Mouse (Mus musculus) left cerebral cortex, adult 2 months (tissue): Measurements from ENCODE around the gene Ano6. TPM values are rescaled to one million over a fixed set of nuclear protein-coding genes. Genes with fewer than 3 reads are reported as not detected.

Source experiments
- DNase-seq, 2 experiments: peaks; one replicate each; pipeline ENCODE4 v3.0.0; 2021 to 2022; ENCODE audit warnings: low spot score in 2 of 2, mixed read lengths in 1 of 2; ENCODE audit errors: extremely low spot score in 1 of 2
- H3K27ac ChIP-seq: fragments of 200-600 bp; 2 replicates; pipeline ENCODE4 v1.8.1; 2022
- H3K4me3 ChIP-seq: fragments of 200-600 bp; 2 replicates; pipeline ENCODE4 v1.8.1; 2022
- CTCF ChIP-seq: fragments of 200-600 bp; IDR thresholded peaks from 2 replicates; pipeline ENCODE4 v1.8.1; 2022; ENCODE audit warnings: antibody characterized with exemption, mild to moderate bottlenecking, moderate library complexity
- intact Hi-C: fragments of 180-260 bp; cut with DNase I; formaldehyde crosslinking; loops from one replicate; pipeline ENCODE4 v1.15.1; 2025
- total RNA-seq, 2 experiments: library from RNA; stranded (reverse); gene quantifications; 2 replicates each; pipeline ENCODE4 v1.2.3; 2021

Gene Ano6
- total RNA-seq, 2 experiments from 2014 or later, result 22.6 to 24.7 TPM

DNA sequence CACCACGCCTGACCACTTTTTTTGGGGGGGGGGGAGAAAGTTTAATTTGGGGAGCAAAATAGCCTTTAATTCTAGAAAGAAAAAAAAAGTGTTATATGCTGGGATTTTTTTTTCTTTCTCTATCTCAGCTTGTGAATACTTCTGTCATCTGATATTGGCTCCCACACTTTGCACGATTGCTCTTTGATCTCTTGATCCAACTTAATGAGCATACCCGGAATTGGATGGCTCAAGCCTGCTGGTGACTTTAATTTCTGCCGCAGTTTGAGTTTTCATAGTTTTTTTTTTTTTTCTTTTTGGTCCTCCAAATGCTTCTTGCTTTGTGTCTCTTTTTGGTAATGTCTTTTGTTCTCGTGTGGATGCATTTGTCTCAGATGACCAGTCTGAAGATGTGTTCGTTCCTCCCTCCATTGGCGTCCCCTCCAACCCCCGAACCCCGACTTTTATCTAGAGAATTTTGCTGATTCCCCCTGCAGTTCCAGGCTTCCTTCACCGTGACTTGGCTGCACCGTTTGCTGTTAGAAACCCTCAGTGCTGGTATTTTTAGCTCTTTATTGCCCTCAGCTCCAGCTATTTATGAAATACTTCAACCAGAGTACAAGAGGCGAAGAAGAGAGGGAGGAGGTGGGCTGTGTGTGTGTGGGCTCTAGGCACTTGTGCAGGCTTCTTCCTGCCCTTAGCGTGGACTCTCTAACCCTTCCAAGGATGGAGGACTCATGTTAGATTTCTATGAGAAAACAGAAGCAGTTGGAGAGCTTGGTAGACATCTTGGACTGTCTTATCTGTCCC, 46.2 kb downstream of the Ano6 start:
- Histone ChIP-seq H3K27ac (peak overlapping the region; percentile 11; the same call in 1 of the 2 replicates), H3K4me3 (no peak overlapping the region)
- no peak for DNase-seq
- TF ChIP-seq CTCF, result no peak; the same call in 1 of the 2 replicates
- intact Hi-C loops, result no loop called here

DNA sequence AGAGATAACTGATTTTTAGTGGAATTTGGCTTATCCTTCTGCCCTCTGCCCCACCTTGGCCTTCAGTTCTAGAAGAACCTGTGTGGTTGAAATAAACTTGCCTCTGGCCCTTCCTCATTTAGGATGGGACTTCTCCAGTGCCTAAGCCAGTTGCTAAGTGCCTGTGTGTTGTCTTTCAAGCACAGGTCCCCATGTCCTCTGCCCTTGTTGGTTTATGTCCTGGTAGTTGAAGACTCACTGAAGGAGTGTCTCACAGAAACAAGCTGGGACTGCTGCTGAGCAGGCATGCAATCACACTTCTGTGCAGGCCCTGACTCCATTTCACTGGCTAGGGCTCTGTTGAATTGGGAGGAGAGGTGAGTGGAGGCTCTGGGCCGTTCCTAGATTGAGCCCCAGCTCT, 46.9 kb downstream of the Ano6 start:
- H3K27ac ChIP-seq, result no peak overlapping the region
- intact Hi-C loops, result no loop called here
- no peak overlapping the region for H3K4me3 ChIP-seq
- TF ChIP-seq CTCF, result no peak
- DNase-seq, result no peak

DNA sequence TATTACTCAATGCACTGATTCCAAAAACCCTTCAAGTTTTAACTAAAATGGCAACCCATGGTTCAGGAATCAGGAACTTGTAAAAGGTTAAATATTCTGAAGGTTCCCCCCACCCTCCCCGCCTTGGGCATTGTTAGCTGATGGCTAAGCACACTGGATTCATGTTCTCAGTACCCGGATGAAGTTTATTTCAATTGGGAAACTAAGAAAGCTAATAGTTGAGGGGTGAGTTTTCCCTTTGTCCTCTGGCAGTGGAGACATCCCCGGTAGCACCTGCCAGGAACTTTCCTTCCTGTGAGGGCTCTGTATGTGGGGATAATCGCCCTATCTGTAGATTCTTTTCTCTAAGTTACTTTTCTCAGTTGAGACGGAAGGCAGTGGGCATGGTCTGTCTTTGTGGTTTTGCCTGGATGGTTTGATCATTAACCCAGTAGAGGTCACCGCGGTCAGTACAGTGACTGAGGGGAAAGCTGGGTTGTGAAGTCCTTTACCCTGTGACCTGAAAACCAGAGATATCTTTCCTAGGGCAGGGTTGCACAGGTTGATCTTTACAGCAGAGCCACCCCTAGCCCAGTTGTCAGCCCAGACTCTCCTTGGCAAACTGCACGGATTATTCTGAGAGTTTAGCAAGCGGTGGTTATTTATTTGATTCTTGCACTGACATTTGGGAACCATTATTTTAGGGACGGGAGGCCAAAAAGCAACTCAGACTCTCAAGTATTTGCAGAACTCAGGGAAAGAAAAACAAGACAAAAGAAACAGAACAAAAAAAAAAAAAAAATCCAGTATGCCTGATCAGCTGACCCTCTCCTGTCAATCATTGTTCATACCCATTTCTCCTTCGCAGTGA, 47.8 kb downstream of the Ano6 start:
- intact Hi-C loops, result no loop called here
- DNase-seq, result no peak
- no peak overlapping the region for H3K27ac ChIP-seq
- no peak for TF ChIP-seq CTCF
- no peak overlapping the region for H3K4me3 ChIP-seq

DNA sequence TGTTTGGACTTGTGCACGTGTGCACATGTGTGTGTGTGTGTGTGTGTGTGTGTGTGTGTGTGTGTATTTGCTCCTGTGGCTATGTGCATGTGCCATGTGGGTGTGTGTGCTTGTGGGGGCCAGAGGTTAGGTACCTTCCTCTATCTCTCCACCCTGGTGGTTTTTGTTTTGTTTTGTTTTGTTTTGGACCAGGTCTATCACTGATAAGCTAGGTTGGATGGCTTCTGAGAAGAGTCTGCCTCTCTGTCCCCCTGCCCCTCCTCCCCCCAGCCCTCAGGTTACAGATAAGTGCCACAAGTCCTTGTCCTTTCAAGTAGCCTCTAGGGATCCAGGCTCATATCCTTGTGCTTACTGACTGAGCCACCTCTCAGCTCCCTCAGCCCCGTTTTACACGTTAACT, 49.1 kb downstream of the Ano6 start:
- no peak for DNase-seq
- Histone ChIP-seq H3K4me3 (no peak overlapping the region), H3K27ac (no peak overlapping the region)
- no peak for TF ChIP-seq CTCF
- intact Hi-C loops, result no loop called here

DNA sequence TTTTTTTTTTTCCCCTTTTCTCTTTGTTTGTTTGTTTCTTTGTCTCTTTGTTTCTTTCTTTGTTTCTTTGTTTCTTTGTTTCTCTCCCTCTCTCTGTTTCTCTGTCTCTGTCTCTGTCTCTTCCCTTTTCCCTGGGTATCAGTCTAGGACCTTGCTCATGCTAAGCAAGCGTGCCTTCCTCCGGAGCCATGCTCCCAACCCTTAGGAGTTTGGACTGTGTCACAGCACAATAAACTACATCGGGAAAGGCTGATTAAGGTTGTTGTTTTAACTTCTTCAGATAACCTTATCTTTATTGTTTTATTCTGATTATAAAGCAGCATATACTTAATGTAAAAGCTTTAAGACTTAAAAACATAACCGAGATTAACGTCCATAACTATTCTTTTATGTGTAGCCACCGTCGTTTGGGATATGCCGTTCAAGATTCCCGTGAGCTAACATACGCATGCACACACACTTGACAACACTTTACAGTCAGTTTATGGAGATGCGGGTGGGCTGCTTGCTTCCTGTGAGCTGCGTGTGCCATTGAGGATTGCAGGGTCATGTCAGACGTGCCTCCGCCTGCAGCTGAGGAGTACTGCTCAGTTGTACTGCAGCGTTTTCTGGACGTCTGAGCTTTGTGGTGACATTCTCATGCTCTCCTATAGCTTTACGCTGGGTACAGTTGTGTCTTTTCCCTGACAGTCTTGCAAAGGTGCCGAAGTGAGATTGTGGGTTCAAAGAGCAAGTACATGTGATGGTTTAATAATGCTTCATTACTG, 52.7 kb downstream of the Ano6 start:
- DNase-seq, result no peak
- no peak for TF ChIP-seq CTCF
- Histone ChIP-seq H3K4me3 (no peak overlapping the region), H3K27ac (no peak overlapping the region)
- intact Hi-C loops, result no loop called here

- intact Hi-C loops, result no loop called here
- TF ChIP-seq CTCF, result no peak
- Histone ChIP-seq H3K27ac (no peak overlapping the region), H3K4me3 (no peak overlapping the region)
- no peak for DNase-seq
Observed at GRCm38 (mm10) chr15:95844412-95844811, 53.8 kb downstream of the Ano6 start.

GRCm38 (mm10) chr15:95846102-95846501, 55.5 kb downstream of the Ano6 start:
- intact Hi-C loops, result no loop called here
- Histone ChIP-seq H3K27ac (no peak overlapping the region), H3K4me3 (no peak overlapping the region)
- no peak for DNase-seq
- TF ChIP-seq CTCF, result no peak

- no peak overlapping the region for H3K27ac ChIP-seq
- no peak overlapping the region for H3K4me3 ChIP-seq
- no peak for TF ChIP-seq CTCF
- intact Hi-C loops, result no loop called here
- no peak for DNase-seq
Observed at GRCm38 (mm10) chr15:95848493-95849064, 57.9 kb downstream of the Ano6 start.

DNA sequence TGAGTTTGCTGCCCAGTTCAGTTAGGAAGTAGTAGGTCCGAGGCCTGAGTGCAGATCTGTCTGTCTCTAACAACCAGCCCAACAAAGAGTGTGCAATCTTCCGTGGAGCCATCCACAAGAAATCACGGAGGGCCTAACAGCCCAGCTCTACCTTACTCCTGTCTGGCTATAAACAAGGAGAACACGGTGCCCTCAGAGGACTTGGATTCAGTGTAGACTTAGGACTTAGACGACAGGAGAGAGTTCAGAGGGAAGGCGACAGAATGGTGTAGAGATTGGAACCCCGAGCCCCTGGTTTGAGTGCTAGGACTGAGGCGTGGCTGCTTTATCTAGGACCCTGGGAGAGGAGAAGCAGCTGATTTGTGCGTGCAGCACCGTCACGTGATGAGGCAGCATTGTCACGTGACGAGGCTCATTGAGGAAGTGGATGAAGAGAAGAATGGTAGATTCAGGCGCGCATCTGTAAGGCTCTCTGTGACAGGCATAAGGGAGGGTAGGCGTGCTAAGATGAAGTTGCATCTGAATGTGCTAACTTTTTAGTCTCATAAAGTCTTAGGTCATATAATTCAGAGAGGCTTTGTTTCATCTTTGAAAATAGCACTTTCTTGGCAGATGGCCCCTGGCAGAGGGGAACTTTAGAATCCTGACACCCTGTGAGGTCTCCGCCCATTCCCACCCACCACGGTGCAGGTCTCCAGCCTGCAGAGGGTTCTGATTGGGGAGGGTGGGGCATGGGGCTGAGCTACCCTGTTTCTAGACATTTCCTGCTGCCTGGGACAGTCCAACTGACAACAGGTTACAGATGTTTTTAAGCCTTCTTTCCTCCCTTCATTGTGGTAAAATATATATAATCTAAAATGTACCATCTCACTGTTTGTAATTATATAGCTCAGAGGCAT, 59.1 kb downstream of the Ano6 start:
- no peak for TF ChIP-seq CTCF
- Histone ChIP-seq H3K27ac (no peak overlapping the region), H3K4me3 (no peak overlapping the region)
- no peak for DNase-seq
- intact Hi-C loops, result no loop called here

- intact Hi-C loops, result no loop called here
- DNase-seq, result no peak
- Histone ChIP-seq H3K27ac (no peak overlapping the region), H3K4me3 (no peak overlapping the region)
- TF ChIP-seq CTCF, result no peak
Observed at GRCm38 (mm10) chr15:95850546-95850945, 59.9 kb downstream of the Ano6 start.
